Mouse (Mus musculus): ENCODE measurements around the gene C130050O18Rik.

DNA sequence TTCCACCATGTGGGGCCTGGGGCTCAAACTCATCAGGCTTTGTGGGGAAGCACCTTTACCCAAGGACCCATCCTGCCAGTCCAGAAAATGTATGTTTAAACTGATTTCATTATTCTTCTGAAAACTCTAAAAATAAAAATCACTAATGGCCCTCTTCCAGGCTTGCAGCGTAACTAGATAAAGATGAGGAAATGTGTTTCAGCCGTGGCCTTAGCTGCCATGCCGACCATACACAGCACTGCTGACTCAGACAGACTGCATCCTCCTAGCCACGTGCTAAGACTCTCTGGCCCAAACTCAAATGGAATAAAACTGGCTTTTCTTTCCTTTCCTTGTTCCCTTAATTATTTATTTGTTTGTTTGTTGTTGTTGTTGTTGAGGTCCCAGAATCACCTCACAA lies 59.8 kb downstream of the C130050O18Rik start:
- TF ChIP-seq USF1 (IDR thresholded peaks at IDR 0.05; ENCODE audit: low read depth, low read length) = no peak
- TF ChIP-seq POLR2A (IDR thresholded peaks at IDR 0.05; ENCODE audit: control insufficient read depth in 1 of 2, insufficient read depth in 1 of 2, low read depth in 1 of 2, low read length in 2 of 2, poor library complexity in 1 of 2) = no peak
- TF ChIP-seq POLR2AphosphoS2 (IDR thresholded peaks at IDR 0.05; ENCODE audit: low read length) = no peak
- TF ChIP-seq CTCF (IDR thresholded peaks at IDR 0.05 in 2 of 3, conservative IDR thresholded peaks at IDR 0.05 in 1 of 3; ENCODE audit: control insufficient read depth in 1 of 3, insufficient read depth in 1 of 3, low read depth in 2 of 3, low read length in 3 of 3, poor library complexity in 1 of 3, severe bottlenecking in 1 of 3) = no peak
- TF ChIP-seq TBP (IDR thresholded peaks at IDR 0.05; ENCODE audit: low read depth, low read length) = no peak
- no peak for TF ChIP-seq CHD1 (IDR thresholded peaks at IDR 0.05; ENCODE audit: low read depth, low read length)
- no peak for TF ChIP-seq ELF1 (IDR thresholded peaks at IDR 0.05; ENCODE audit: low read depth, low read length)
- TF ChIP-seq CHD2 (IDR thresholded peaks at IDR 0.05; ENCODE audit: low read length) = no peak
- no peak for TF ChIP-seq USF2 (IDR thresholded peaks at IDR 0.05; ENCODE audit: borderline replicate concordance in 1 of 2, insufficient read depth in 1 of 2, low read depth in 1 of 2, low read length in 2 of 2)
- no peak for TF ChIP-seq ZKSCAN1 (IDR thresholded peaks at IDR 0.05; ENCODE audit: low read depth, low read length)
- TF ChIP-seq EP300 (IDR thresholded peaks at IDR 0.05; ENCODE audit: low read depth in 1 of 2, low read length in 2 of 2) = no peak
- no peak for TF ChIP-seq MAFK (IDR thresholded peaks at IDR 0.05; ENCODE audit: borderline replicate concordance, low read depth, low read length)
